Mouse (Mus musculus) embryo, embryonic 11 days (tissue): ENCODE measurements around the gene Ctrl.
"Not testable (repeated sequence)": the region's sequence is repeated elsewhere in the genome, so short reads cannot be mapped to it uniquely, and the experiment has no call there.

Experiments used
- DNase-seq: peaks from one replicate; pipeline ENCODE4 v3.0.0-alpha.2; 2015

The Ctrl gene

DNA sequence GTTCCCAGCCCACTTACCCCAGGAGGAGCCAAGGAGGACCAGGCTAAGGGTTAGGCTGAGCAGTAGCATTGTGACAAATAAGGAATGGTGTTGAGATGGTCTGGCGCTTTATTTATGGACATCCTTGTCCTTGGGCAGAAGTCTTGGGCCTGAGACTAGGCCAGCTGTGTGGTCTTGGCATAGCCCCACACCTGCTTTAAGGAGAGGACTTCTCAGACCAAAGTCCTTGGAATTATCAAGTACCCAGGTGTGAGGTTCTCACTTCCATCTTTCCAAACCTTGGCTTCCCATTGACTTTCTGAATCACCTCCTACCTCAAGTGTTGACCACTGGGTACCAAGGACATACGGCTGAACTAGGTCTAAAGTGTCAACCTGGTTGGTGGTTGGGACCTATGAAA is at the start of gene Ctrl:
Gene Ctrl, minus strand, starts transcription at position 101 of the 400 bp plus-strand sequence.
- no peak for DNase-seq

DNA sequence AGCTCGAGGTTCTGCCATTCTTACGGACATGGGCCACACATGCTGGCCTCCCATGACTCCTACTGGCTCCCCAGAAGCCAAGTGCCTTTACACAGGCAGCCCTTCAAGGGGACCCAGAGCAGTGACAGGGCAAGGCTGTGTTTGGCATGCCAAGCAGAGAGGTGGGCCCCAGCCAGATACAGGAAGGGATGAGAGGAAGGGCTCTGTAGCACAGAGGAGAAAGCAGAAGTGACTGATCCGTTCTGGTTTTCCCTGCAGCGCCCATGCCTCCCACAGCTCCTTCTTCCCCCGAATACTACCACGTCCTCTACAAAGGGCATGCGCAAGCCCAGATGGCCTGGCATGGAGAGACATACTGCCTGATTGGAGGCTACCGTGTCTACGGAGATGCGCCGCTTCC is 49.7 kb upstream of the Ctrl start:
- DNase-seq = not testable (repeated sequence)

DNA sequence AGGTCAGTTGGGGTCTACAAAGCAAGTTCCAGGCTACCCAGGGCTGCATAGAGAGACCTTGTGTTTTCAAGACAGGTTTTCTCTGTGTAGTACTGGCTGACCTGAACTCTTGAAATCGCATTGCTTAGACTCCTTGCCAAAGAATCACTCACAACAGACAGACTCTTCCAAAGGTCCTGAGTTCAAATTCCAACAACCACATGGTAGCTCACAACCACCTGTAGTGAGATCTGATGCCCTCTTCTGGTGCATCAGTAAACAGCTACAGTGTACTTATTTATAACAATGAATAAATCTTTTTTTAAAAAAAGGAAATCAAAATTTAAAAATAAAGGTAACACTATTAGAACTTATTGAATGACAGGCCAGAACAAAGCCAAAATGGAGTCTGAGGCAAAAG is 47.5 kb upstream of the Ctrl start:
- no peak for DNase-seq

DNA sequence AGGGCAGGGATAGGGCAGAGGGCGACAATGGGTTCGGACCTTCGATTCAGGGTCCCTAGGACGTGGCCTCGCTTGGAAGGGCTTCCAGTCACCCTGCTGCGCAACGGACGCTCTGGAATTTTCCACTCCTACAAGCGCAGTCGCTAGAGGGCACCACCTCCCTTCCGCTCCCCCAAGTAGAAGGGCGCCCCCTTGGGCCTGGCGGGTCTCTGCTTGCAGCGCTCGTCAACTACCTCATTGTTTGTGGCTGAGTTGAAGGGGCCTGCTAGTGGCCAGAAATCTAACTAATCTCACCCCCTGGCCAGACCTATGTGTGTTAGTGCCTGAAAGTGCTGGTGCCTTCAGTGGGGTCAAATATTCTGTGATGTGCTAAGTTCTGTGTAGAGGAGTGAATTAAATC is 45.7 kb upstream of the Ctrl start, which contains the start of gene Dpep3:
Gene Dpep3, minus strand, starts transcription at position 105 of the 400 bp plus-strand sequence.
- no peak for DNase-seq

DNA sequence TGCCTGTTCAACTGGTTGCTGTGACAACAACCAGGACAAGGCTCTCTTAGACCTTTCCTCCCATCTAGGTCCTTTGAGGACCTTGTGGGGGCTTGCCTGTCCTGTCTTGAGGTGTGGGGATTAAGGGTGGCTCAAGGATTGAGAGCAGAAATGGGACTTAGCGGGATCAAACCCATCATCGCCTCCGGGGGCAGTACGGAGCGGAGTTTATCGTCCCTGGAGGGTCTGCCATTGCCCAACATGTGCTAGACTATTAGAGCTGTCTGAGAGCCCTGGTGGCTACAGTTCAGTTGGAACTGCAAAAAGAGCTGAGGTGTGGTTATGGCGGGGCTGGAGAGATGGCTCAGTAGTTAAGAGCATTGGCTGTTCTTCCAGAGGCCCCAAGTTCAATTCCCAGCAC is 41.7 kb upstream of the Ctrl start:
- DNase-seq = no peak

DNA sequence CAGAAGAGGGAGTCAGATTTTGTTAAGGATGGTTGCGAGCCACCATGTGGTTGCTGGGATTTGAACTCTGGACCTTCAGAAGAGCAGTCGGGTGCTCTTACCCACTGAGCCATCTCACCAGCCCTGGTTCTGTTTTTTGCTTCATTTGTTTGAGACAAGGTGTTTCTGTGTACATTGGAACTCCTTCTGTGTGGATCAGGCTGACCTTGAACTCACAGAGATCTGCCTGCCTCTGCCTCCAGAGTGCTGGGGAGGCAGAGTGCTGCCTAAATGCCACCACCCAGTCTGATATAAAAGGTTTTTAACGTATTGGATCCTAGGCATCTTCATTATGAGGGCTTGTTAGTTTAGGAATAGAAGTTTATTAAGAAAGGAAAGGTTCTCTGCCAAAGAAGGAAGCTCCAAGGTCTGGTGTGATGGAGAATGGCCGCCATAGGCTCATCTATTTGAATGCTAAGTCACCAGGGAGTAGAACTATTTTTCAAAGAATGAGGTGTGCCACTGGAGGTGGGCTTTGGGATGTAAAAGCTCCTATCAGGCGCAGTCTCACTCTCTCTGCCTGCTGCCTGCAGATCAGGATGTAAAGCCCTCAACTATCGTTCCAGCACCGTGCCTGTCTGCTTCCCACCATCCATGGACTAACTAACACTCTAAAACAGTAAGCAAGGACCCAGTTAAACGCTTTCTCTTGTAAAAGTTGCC is 37.5 kb upstream of the Ctrl start:
- DNase-seq = no peak

DNA sequence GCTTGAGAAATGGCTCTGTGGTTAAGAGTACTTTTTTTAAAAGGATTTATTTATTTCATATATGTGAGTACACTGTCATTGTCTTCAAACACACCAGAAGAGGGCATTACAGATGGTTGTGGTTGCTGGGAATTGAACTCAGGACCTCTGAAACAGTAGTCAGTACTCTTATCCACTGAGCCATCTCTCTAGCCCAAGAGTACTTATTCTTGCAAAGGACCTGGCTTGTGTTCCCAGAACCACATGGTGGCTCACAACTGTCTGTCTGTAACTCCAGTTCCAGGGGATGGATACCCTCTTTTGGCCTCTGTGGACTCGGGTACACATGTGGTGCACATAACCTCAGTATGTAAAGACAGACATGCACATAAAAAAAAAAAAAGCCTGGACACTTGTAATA is 35.7 kb upstream of the Ctrl start:
- no peak for DNase-seq

DNA sequence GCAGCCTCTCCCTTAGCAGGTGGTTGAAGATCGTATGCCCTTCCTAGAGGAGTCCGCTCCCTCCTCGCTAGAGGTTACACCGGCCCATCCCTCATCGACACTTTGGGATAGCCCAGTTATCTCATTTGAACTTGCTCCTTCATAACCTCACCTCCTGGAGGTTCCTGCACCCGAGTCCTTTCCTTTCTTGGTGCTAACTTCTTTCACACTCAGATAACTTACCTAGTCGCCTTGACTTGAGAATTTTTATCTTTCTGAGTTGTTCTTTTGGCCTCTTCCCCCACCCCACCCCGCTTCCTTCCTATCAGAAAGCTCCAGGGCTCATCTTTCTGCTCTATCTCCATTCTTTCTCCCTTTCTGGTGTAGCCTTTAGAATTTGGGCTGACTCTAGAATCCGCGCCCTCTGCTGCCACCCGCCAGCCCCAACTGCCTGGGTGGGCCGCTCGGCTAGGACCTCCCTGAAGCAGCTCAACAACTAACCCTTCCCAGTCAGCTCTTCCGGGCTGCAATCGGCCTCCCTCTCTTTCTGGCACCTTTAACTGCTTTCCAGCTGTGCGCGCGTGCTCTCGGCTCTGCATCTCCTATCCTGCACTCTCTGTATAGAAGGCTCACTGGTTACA is 33.1 kb upstream of the Ctrl start:
- DNase-seq = peak; percentile 65

DNA sequence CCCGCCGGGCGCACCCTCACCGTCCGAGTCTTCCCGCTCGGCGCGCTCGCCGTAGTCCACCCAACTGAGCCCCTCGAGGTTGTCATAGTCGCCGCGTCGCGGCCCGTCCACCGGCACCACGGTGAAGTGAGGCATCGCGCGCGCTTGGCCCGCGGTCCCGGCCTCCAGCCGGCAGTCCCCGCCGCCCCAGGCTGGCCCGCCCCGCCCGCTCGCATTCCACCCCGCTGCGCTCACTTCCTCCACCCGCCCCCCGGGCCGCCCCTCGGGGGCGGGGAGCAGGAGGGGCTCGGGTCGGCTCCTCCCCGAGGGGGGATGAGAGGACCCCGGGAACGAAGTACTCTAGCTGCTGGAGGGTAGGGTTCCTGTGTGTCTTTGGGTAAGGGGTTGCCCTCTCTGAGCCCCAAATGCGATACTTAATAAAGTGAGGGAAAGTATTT is 32.3 kb upstream of the Ctrl start, which contains the start of gene Slc12a4:
Gene Slc12a4, minus strand, starts transcription at position 193 of the 437 bp plus-strand sequence.
- DNase-seq = peak; percentile 92

DNA sequence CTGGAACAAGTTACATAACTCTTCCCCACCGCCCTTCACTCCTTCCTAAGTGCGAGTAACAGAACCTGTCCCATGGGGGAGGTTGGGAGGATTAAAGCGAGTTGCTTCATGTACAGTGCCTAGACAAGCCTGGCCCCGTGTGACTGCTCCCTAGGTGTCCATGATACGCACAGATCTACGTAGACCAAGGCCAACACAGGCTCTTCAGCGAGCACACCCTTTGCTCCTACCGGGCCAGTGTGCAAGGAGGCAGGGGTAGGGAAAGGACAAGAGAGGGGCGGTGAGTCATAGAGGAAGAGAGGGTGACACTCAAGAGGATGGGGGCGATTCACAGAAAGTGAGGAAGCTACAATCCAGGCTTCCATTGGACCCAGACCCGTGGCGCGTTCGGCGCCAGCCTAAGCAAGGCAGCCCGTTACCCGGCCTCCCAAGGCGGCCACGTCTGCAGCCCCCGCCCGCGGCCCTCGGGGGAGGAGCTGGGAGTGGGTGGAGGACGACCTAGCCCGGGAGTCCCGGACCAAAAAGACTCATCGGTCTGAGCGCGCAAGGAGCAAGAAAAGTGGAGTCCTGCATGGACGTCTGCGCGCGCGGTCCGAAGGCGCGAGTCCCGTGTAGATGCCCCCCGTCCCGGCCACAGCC is 31.7 kb upstream of the Ctrl start:
- DNase-seq = peak; percentile 50

DNA sequence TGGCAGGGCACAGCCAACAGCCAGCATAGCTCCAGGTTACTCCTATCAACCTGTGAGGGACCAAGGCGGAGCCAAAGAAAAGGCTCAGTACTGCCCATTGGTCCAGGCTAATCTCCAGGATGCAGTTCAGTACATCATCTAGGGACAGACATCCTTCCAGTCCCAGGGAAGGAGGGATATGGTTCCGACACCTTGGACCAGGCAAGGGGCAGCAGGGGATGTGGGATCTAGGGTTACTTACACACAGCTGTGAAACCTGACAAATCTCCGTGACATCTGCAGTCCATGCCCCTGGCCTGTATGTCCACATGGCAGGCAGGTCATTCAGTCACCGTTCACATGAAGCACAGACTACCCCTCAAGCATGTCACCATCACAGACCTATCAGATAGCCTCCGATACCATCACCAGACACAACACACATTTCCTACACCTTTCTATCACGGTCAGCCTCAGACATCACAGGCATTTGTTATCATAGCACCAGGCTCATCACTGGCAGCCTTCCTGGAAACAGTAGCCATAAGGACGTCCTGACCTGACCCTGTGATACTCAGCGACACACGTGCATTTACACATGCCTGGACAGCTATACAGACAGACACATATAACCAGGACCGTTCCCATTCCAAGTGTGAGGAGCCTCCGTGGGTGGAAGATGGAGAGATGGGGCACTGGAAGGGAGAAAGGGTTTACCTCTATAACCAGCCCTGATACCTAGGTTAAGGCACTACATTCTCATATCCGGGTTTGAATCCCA is 31.0 kb upstream of the Ctrl start:
- no peak for DNase-seq

DNA sequence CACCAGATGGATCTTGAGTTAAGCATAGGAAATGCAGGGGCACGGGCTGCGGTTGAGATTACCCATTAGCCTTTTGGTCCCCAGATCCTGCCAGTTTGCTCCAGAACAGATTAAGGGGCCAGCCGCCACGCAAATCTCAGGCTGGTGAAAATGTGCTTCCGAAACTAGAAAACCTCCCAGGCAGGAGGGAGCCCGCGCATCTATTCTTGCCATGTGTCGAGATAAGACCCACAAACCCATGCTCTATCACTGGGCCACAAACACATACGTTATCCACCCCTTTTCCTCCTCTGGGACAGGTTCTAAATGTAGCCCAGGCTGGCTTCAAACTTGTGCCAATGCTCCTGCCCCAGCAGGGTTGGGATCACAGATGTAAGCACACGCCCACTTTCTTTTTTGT is 27.9 kb upstream of the Ctrl start:
- DNase-seq = no peak

DNA sequence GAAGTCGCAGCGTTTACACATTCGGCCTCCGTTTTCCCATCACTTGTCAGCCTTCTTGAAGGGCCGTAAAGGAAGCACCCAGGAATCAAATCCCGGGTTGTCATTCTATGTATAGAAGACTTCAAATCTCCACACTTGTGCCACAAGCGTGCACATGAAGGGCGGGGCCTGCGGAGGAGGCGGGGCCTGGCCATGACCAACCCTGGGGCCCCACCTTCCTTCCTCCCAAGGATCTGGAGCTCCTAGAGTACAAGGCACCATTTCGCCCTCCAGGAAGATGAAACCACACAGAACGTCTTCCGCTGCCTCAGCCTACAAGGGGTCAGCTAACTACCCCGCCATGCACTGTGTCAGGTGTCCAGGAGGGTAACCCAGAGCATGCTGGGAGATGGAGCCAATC is 27.4 kb upstream of the Ctrl start:
- DNase-seq = no peak

DNA sequence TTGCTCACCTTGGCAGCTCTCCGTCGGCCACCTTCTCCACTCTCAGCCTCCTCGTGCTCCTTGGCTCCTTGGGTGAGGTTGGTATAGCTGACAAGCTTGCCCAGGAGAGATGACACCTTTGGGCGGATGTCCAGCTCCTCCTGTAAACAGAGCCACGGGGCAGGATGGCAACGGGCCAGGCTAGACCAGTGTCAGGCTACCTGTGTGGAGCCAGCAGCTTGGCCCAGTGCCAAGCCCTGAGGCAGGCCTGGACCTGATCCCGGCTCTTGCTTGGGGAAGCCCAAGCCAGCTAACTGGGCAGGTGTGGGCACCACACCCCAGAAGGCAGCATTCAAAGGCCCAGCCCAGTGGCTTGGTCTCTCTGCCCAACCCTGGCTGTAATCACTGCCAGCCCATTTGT is 25.7 kb upstream of the Ctrl start:
- no peak for DNase-seq

DNA sequence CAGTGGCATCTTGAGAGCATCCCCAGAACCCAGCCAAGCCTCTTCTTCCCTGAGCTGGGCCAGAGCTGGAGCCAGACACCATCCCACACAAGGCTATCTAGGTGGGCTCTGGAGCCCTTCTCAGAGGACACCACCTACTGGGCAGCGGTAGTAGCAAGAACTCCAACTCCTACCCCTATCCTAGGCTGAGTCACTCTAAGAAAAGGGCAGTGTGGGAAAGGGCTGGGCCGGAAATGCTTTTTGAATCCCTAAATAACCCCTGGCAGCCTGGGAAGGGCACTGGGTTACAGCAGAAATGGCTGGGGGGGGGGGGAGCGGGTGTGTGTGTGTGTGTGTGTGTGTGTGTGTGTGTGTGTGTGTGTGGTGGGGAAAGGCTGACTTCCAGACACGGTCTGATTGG is 24.2 kb upstream of the Ctrl start:
- DNase-seq = no peak

DNA sequence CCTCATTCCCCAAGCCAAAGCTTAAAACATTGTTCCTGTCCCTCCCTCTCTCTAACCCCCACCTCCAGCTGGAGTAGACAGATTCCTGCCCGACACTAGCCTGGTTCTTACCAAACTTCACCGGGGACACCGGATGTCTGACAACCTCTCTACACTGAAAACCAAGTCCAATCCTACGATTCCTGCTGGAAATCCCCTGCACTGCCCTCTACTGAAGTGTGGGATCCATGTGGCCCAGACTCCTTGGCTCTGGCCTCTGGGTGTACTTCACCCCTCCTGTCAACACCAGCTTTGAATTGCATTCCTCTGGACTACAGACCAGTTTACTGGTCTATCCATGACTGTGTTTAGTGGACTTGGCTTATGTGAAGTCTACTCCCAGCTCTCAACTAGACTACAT is 22.9 kb upstream of the Ctrl start:
- no peak for DNase-seq

DNA sequence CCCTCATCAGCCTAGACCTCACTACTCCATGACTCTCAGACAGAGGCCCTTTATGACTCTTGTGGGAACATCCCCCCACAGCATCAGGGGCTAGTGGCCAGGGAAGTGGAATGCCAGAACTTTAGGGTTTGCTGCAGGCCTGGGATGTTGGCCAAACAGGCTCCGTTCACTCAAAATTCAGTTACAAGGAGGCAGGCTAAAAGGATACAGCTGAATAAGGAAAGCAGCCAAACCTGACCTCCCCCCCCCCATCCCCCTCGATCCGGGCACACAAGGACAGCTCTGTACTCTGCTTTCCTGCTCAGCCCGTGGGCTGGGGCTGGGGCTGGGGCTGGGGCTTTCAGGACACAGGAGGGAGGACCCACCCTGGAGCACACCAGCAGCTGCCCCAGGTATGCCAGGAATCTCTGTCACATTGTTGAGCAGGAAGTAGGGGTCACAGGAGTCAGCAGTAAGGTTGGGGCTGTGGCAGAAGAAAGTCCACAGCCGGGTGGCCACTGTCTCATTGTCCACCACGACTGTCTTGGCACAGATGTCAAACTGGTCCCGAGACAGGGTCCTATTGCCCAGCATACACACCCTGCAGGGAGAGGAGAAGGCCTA is 17.5 kb upstream of the Ctrl start:
- DNase-seq = no peak

DNA sequence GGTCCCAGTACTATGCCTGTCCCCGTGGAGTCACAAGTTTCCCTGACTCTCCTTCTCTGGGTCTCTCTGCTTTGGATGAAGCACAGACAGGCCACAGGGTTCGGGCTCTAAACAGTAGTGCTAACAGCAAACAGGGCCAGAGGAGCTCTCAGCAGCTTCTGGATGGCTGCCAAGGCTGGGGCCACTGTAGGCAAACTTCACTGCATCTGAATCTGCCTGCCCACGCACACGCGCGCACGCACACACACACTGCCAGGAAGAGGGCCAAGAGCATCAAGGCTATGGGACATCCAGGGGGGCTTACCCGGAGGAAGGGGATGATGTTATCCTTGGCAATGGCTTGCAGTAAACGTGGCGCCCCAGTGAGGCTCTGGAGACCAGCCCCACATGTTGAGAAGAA is 15.7 kb upstream of the Ctrl start:
- DNase-seq = no peak

DNA sequence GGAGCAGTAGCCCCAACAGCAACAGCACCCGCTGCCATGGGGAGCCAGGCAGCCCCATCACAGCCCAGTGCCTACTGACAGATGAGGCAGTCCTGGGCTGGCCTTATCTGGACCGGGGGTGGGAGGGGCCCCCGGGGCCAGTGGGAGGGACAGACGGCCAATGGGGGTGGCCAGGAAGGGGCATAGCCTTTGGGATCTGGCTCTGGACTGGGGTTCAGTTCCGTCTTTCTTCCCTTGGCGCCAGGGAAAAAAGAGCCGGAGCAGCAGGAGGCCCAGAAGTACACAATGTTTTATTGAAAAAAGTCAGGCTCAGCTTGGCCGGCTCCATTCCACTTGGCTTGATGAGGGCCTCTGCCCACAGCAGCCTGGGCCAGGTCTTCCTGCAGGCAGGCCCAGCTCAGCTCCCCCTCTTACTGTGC is 9.7 kb upstream of the Ctrl start, which contains the start of gene Lcat:
Gene Lcat, minus strand, starts transcription at position 62 of the 419 bp plus-strand sequence.
- DNase-seq = no peak

DNA sequence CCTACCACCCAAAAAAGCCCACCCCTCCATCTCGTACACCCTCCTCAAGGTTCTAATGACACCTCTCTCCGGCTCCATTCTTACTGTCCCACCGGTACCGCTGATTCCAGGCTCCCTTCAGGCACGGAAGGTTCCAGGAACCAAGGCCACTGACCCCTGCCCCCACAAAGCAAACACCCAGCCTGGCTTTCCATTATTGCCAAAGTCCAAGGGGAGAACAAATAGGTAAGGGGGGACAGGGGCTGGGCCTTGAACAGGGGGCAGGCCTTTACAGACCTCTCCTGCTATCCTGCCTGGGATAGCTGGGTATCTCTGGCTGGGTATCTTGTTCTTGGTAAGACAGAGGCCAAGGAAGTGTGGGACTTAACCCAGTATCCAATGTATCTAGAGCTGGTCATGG is 8.9 kb upstream of the Ctrl start:
- no peak for DNase-seq

DNA sequence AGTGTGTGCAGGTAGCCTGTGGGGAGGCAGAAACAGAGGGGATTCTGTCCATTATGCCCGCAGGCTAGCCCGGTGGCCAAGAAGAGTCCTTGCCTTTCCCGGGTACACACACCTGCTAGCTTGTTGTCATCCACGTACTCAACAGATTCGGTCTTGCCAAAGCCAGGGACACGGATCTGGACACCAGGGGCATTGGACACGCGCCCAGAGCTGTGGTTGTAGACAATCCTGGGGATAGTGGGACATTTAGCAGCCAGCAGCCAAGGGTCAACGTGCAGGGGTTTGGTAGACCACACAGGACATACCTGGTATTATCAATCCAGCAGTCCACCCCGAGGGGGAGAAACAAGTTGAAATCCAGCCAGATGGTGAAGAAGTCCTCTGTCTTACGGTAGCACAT is 8.4 kb upstream of the Ctrl start:
- DNase-seq = no peak

DNA sequence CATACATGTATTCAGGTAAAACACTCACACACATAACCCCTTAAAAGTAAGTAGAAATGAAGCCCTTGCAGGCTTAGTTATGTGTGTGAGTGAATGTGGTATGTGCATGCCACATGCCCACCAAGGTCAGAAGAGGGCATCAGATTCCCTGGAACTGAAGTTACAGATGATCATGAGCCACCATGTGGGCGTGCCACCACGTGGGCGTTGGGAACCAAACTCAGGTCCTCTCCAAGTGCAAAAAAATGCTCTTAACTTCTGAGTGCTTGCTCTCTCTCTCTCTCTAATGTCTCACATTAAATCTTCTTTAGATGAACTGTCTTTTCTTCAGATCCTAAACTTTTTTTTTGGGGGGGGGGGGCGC is 4.6 kb upstream of the Ctrl start, which contains the start of gene Psmb10:
Gene Psmb10, minus strand, starts transcription at position 139 of the 364 bp plus-strand sequence.
- peak; percentile 31 for DNase-seq
